Mouse (Mus musculus): Measurements from ENCODE around the gene Pafah1b1. TPM values are rescaled to one million over a fixed set of nuclear protein-coding genes. Genes with fewer than 3 reads are reported as not detected.
A peak's percentile ranks its signal among the peaks of the same experiment; 100 is the strongest.

Gene Pafah1b1
- 61.8 and 64.1 TPM in 2 replicates for polyA plus RNA-seq (2016; fragmentation: Nextera tagmentation; extraction: Ambion mirVana)

DNA sequence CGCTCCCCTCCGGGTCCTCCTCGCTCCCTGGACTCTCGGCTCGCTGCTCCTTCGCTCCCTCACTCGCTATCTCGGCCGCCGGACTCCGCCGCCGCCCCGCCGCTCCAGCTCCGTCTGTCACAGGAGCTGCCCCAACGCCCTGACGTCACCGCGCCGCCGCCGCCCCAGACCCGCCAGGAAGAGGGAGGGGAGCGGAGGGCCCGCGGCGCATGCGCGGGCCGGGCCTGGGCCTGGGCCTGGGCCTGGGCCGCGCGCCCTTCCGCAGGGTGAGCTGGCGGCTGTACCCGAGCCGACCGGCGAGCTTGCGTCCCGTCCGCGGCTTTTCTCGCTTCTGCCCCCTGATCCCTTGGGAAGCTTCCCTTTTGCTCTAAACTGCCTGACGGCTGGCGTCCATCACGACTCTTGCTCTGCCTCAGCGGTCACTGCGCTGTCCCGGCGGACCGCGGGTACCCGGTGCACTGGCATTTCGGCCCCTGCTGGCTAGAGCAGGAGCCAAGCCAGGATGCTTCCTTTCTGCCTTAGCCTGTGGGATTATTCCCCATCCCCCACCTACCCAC is at the start of gene Pafah1b1:
Gene Pafah1b1 (minus strand): TSS at position 436 of the 557 bp plus-strand sequence.
- Histone ChIP-seq H3K27me3 (no peaks in the 10 kb centered on the region), H3K4me3 (peak within 1 kb of the TSS; percentile 99), H3K4me1 (peaks cover 13% of the 10 kb centered on the region; the same call in 1 of the 2 replicates), H3K27ac (peak within 1 kb of the TSS; percentile 99), H3K36me3 (no peaks in the 10 kb centered on the region), H3K9me3 (no peaks in the 10 kb centered on the region), H3K4me2 (replicated peaks) (peak within 1 kb of the TSS; percentile 71), H3K9ac (peak within 1 kb of the TSS; percentile 99)
- peak; percentile 98 for ATAC-seq (ENCODE audit: insufficient number of reproducible peaks, insufficient read depth, low FRiP score, low TSS enrichment)
- WGBS: under 1% methylated on average over 47 of the region's 56 CpGs

DNA sequence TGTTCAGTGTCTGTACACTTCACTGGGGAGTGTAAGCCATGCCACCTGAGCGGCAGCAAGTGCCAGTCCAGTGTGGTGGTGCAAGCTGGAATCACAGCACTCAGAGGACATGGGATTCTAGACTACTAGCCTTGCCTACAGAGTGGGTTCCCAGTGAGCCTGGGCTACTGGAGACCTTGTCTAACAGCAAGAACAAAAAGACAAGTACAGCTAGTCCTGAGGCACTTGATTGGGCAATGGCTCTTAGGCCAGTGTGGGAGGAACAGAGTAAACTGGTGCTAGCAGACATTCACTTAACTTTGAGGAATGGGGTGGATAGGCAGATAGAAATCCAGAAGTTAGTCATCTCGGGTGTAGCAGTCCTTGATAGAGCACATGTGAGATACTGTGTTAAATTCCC is 47.9 kb upstream of the Pafah1b1 start:
- Histone ChIP-seq H3K4me1 (peaks cover 12% of the 10 kb centered on the region), H3K9ac (no peak overlapping the region), H3K36me3 (peaks cover 41% of the 10 kb centered on the region), H3K27me3 (no peaks in the 10 kb centered on the region), H3K4me3 (no peak overlapping the region), H3K27ac (no peak overlapping the region), H3K9me3 (no peaks in the 10 kb centered on the region), H3K4me2 (replicated peaks) (no peak overlapping the region)
- ATAC-seq (ENCODE audit: insufficient number of reproducible peaks, insufficient read depth, low FRiP score, low TSS enrichment): no peak
- 88% methylated on average over 2 of the region's 2 CpGs for WGBS

- peak overlapping the region; percentile 85; the same call in 1 of the 2 replicates for H3K9ac ChIP-seq
- H3K4me3 ChIP-seq: peak overlapping the region; percentile 92
- H3K27me3 ChIP-seq: no peaks in the 10 kb centered on the region
- no peak for ATAC-seq (ENCODE audit: insufficient number of reproducible peaks, insufficient read depth, low FRiP score, low TSS enrichment)
- H3K4me1 ChIP-seq: peaks cover 12% of the 10 kb centered on the region
- no peak overlapping the region for H3K27ac ChIP-seq
- 65% methylated on average over 4 of the region's 4 CpGs for WGBS
- peak overlapping the region; percentile 78 for H3K4me2 ChIP-seq (replicated peaks)
- H3K9me3 ChIP-seq: no peaks in the 10 kb centered on the region
- H3K36me3 ChIP-seq: peaks cover 35% of the 10 kb centered on the region
These were observed 47.2 kb upstream of the Pafah1b1 start for GRCm38 (mm10) chr11:74771650-74772049.

DNA sequence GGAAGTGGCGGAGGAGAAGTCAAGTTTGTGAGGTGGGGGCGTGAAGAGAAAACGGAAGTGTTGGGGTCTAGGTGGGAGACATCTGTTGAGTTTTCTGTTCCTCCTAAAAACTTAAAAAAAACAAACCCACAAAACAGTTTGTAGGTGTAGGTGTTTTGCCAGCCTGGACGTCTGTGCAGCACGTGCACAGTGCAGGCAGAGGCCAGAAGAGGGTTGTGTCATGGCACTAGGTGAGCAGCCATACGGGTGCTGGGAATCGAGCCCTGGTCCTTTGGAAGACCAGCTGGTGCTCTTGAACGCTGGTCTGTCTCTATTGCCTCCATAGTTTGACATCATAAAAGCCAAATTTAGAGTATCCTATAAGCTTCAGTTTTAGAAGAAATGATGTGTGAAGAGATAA is 46.8 kb upstream of the Pafah1b1 start:
- H3K36me3 ChIP-seq: peaks cover 31% of the 10 kb centered on the region
- H3K4me3 ChIP-seq: peak overlapping the region; percentile 92
- ATAC-seq (ENCODE audit: insufficient number of reproducible peaks, insufficient read depth, low FRiP score, low TSS enrichment): no peak
- H3K27me3 ChIP-seq: no peaks in the 10 kb centered on the region
- H3K4me1 ChIP-seq: peaks cover 12% of the 10 kb centered on the region
- H3K27ac ChIP-seq: peak overlapping the region; percentile 96
- H3K4me2 ChIP-seq (replicated peaks): peak overlapping the region; percentile 78
- H3K9me3 ChIP-seq: no peaks in the 10 kb centered on the region
- peak overlapping the region; percentile 85 for H3K9ac ChIP-seq
- WGBS: 12% methylated on average over 8 of the region's 8 CpGs

DNA sequence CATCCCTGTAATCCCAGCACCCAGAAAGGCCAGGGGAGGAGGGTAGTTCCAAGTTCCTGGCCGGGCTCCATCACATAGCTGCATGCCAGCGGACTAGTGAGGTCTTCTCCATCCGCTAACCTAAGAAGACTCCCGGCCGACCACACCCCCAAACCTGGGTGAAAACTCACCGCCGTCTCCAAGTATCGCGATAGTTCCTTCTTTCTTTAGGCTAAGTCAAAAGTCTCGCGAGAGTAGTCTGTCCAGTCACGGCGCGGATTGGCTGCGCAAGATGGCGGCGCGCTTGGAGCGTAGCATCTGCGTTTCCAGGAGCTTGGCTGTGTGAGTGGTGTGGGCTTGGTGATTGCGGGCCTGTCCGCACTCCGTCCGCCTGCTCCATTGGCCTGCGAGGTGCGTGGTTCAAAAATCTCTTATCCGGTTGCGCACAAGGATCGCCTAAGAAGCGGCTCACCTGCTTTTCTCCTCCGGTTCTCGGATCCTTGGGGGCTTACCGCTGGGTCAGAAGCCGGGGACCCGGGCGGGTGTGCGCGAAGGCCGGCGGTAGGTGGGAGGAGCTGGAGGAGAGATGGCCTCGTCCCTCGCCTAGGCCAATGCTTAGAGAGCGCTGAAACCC is 46.2 kb upstream of the Pafah1b1 start, which contains the start of gene Mettl16:
Gene Mettl16 (plus strand): TSS at position 236 of the 613 bp plus-strand sequence.
- no peaks in the 10 kb centered on the region for H3K27me3 ChIP-seq
- peak within 1 kb of the TSS; percentile 96 for H3K27ac ChIP-seq
- WGBS: under 1% methylated on average over 43 of the region's 43 CpGs
- peak within 1 kb of the TSS; percentile 78 for H3K4me2 ChIP-seq (replicated peaks)
- peaks cover 26% of the 10 kb centered on the region for H3K36me3 ChIP-seq
- peak; percentile 88 for ATAC-seq (ENCODE audit: insufficient number of reproducible peaks, insufficient read depth, low FRiP score, low TSS enrichment)
- H3K9me3 ChIP-seq: no peaks in the 10 kb centered on the region
- H3K4me1 ChIP-seq: peaks cover 12% of the 10 kb centered on the region
- peak within 1 kb of the TSS; percentile 92 for H3K4me3 ChIP-seq
- peak within 1 kb of the TSS; percentile 85 for H3K9ac ChIP-seq

GRCm38 (mm10) chr11:74770037-74770436 is 45.6 kb upstream of the Pafah1b1 start:
- peak overlapping the region; percentile 96 for H3K27ac ChIP-seq
- no peaks in the 10 kb centered on the region for H3K27me3 ChIP-seq
- 85% methylated on average over 9 of the region's 9 CpGs for WGBS
- H3K9me3 ChIP-seq: no peaks in the 10 kb centered on the region
- H3K9ac ChIP-seq: peak overlapping the region; percentile 85
- peaks cover 12% of the 10 kb centered on the region for H3K4me1 ChIP-seq
- peak overlapping the region; percentile 92 for H3K4me3 ChIP-seq
- peaks cover 20% of the 10 kb centered on the region for H3K36me3 ChIP-seq
- peak overlapping the region; percentile 78 for H3K4me2 ChIP-seq (replicated peaks)
- no peak for ATAC-seq (ENCODE audit: insufficient number of reproducible peaks, insufficient read depth, low FRiP score, low TSS enrichment)

- Histone ChIP-seq H3K4me1 (peaks cover 12% of the 10 kb centered on the region), H3K4me3 (no peak overlapping the region), H3K9me3 (no peaks in the 10 kb centered on the region), H3K9ac (no peak overlapping the region), H3K27ac (no peak overlapping the region), H3K36me3 (0 out of 2 replicates have a peak, but pooled peaks cover under 1% of the 10 kb centered on the region), H3K27me3 (no peaks in the 10 kb centered on the region), H3K4me2 (replicated peaks) (no peak overlapping the region)
- WGBS: 28% methylated on average over 6 of the region's 6 CpGs
- ATAC-seq (ENCODE audit: insufficient number of reproducible peaks, insufficient read depth, low FRiP score, low TSS enrichment): no peak
These were observed 43.6 kb upstream of the Pafah1b1 start for GRCm38 (mm10) chr11:74768045-74768444.

GRCm38 (mm10) chr11:74767469-74767868 is 43.0 kb upstream of the Pafah1b1 start:
- Histone ChIP-seq H3K9me3 (no peaks in the 10 kb centered on the region), H3K4me1 (peaks cover 12% of the 10 kb centered on the region), H3K27ac (no peak overlapping the region), H3K9ac (no peak overlapping the region), H3K4me3 (no peak overlapping the region), H3K27me3 (no peaks in the 10 kb centered on the region), H3K36me3 (no peaks in the 10 kb centered on the region), H3K4me2 (replicated peaks) (no peak overlapping the region)
- no peak for ATAC-seq (ENCODE audit: insufficient number of reproducible peaks, insufficient read depth, low FRiP score, low TSS enrichment)
- WGBS: 88% methylated on average over 4 of the region's 4 CpGs

DNA sequence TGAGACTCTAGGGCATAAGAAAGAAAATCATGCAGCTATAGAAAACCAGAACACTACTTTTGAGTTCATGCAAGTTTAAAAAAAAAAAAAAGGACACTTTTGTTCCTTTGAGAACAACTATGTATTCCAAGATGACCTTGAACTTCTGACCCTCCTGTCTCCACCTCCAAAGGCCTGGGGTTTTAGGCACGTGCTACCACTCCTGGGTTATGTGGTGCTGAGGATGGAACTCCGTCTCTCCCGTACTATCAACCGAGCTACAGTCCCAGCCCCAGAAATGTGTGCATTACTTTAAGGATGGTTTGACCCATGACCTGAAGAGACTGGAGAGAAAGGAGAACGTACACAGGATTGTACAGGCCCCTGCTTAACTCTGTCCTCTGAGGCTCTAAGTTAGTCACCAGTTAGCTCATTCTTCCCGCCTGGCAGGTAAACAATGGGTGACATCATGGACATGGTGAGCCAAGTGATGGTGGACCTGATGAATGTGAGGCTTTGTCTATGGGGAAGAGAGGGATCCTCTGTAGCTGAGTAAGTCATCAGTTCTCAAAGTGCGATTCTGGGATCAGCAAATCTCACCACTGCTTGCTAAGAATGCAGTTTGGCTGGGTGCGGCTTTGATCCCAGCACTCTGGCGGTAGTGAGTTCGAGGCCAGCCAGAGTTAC is 39.6 kb upstream of the Pafah1b1 start:
- H3K4me3 ChIP-seq: no peak overlapping the region
- ATAC-seq (ENCODE audit: insufficient number of reproducible peaks, insufficient read depth, low FRiP score, low TSS enrichment): no peak
- no peaks in the 10 kb centered on the region for H3K27me3 ChIP-seq
- no peak overlapping the region for H3K9ac ChIP-seq
- H3K4me2 ChIP-seq (replicated peaks): no peak overlapping the region
- 78% methylated on average over 10 of the region's 10 CpGs for WGBS
- no peaks in the 10 kb centered on the region for H3K9me3 ChIP-seq
- no peaks in the 10 kb centered on the region for H3K4me1 ChIP-seq
- no peaks in the 10 kb centered on the region for H3K36me3 ChIP-seq
- H3K27ac ChIP-seq: no peak overlapping the region

- Histone ChIP-seq H3K4me2 (replicated peaks) (no peak overlapping the region), H3K27ac (no peak overlapping the region), H3K4me3 (no peak overlapping the region), H3K27me3 (no peaks in the 10 kb centered on the region), H3K9ac (no peak overlapping the region), H3K4me1 (no peaks in the 10 kb centered on the region), H3K36me3 (no peaks in the 10 kb centered on the region), H3K9me3 (no peaks in the 10 kb centered on the region)
- 69% methylated on average over 12 of the region's 12 CpGs for WGBS
- ATAC-seq (ENCODE audit: insufficient number of reproducible peaks, insufficient read depth, low FRiP score, low TSS enrichment): no peak
These were observed 36.7 kb upstream of the Pafah1b1 start for GRCm38 (mm10) chr11:74761011-74761705.

DNA sequence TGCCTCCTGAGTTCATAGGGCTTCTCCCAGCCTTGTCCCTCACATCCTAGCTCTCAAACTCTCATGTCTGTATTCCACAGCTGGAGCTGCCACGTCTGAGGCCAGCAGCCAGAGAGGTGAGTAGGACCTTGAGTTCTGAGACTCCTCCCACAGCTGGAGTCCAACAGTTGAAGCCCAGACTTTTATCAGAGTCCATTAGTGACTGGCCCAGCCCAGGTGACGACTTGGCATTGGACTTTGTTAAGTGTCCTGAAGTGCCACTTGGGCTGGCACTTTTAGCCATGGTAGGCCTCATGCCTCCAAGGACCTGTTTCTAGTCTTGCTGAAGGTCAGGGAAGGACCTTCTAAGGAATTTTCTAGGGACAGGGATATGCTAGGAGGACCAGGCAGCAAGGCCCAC is 32.2 kb upstream of the Pafah1b1 start:
- Histone ChIP-seq H3K9ac (no peak overlapping the region), H3K4me3 (no peak overlapping the region), H3K27me3 (no peaks in the 10 kb centered on the region), H3K9me3 (no peaks in the 10 kb centered on the region), H3K36me3 (no peaks in the 10 kb centered on the region), H3K4me2 (replicated peaks) (no peak overlapping the region), H3K27ac (no peak overlapping the region), H3K4me1 (no peaks in the 10 kb centered on the region)
- WGBS: 68% methylated on average over 2 of the region's 2 CpGs
- no peak for ATAC-seq (ENCODE audit: insufficient number of reproducible peaks, insufficient read depth, low FRiP score, low TSS enrichment)
